Mouse (Mus musculus): ENCODE measurements around the gene Rab3ip. TPM values are rescaled to one million over a fixed set of nuclear protein-coding genes. Genes with fewer than 3 reads are reported as not detected.

Gene Rab3ip
- 5.7 and 6.6 TPM in 2 replicates for polyA plus RNA-seq (2012; rRNA removed)

DNA sequence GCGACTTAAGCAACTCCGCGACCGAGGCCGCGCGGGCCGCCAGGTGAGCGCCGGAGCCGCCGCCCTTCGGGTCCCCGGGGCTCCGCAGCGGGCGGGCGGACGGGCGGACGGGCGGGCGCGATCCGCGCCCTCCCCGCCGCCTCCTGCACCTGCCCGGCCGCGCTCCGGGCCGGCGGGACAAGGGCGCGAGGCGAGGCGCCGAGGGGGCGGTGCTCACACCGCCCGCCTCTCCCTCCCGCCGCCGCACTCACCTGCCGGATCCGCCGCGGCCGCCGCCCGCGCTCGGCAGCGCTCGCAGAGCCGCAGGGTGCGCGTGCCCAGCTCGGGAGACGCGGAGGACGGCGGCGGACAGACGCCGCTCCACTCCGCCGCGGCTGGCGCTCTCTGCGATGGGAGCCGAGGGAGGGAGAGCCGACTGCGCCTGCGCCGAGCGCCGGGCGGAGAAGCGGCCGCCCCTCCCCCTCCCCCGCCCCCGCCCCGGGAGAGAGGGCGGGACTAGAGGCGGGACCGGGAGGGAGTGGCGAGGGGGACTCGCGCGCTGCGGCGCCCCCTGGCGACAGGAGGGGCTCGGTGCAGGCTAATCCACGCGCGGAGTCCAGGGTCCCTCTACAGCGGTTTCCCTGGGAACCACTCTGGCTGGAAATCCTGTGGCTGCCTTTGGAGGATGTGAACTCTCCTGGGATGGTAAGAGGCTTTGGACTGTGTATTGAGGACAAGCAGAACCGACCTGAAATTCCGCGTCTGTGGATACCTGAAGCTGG is at the start of gene Rab3ip:
Gene Rab3ip (minus strand): TSS at position 761 of the 761 bp plus-strand sequence.

DNA sequence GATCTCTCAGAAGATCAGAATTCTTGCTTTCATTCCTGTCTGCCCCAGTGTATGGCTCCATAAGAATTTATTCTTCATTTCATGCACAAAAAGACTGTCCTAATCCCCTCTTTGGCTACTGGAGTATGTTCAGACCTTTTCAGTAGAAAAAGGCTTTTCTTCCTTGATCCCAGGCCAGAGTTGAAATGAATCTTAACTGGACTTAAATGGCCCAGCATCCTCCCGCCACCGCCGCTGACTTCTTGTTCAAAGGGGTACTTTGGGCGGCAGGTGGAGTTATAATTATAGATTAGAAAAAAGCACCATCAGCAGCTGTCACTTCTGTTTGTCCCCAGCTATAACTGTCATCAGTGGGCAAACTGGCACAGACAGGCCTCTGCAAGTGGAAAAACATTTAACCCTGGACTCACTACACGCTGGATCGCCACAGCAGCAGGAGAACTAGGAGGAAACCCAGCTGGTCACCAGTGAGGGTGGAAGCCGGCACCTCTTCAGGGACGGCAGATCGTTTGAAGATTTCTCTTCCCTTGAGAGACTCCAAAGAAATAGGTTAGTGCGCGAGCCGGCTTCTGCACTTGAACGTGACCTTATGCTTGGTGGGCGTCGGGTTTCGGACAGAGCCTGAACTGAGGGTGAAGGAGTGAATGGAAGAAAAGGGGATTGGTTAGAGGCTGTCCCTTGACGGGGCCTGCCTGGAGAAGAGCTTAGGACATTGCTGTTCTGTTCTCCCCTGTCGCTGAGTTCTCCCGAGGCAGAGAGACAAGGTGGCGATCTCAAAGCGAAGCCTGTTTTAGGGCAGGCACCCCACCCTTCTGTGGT is 35.9 kb upstream of the Rab3ip start, which contains the start of gene Best3:
Gene Best3 (plus strand): TSS at position 51 of the 819 bp plus-strand sequence.

DNA sequence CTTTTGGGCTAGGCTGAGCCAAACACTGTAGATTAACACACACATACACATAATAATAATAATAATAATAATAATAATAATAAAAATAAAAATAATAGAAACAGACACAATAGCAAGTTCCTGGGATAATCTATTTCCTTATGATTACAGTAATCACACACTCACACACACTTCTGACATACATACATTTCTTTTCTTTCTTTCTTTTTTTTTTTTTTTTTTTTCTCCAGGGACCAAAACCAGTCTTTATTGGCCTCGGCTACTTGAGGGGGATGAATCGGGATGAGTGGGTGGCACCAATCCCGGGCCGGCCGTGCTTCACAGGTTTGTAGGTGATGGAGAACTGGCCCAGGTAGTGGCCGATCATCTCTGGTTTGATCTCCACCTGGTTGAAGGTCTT is 21.9 kb upstream of the Rab3ip start, which contains the start of gene Gm10271:
Gene Gm10271 (minus strand): TSS at position 101 of the 400 bp plus-strand sequence.

DNA sequence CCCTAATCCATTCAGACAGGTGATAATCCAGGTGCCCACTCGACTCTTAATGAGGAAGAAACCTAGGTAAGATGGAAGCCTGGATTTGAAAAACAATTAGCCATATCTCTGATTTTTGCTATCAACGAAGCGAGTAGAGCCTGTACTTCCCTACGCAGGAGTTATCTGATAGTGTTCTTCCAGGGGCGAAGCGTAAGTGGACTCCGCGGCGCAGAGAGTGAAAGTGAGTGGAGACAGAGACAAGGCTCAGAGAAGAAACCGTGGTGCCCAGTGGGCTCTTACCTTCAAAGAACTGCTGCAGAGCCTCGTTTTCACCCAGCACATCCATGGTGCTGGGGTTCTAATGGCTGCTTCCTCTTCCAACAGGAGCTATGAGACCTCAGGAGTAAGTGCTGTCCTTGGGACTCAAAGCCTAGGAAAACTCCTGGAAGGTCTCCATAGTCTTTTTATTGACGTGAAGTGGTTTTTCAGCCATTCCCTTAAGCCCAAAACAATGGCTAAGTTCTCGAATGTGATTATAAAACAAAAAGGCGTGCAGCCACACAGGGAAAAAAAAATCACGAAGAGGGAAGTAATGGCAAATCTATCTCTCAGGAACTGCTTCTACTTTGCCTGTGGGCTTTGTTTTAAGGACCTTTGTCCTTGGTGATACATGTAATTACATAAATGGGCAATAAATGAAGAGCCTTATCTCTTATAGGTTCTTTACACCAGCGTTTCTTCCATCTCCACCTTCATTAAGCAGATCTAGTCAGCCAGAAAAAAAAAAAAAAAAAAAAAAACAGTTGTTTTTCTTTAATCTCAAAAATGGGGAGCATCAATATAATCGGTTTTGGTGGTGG is 54.0 kb downstream of the Rab3ip start, which contains the start of gene Myrfl:
Gene Myrfl (minus strand): TSS at position 584 of the 842 bp plus-strand sequence.

Other genes starting within 250 kb of the Rab3ip start
- 0.01 TPM in 1 of 2 replicates, not detected in the other for gene Myrfl, start 53.9 kb downstream of the Rab3ip start, polyA plus RNA-seq (2012; rRNA removed)
- not detected in 2 replicates for gene Gm10271, start 21.8 kb upstream of the Rab3ip start, polyA plus RNA-seq (2012; rRNA removed)
- gene Best3, start 35.5 kb upstream of the Rab3ip start, polyA plus RNA-seq (2012; rRNA removed): 0.06 TPM in 1 of 2 replicates, not detected in the other
- gene Lrrc10, start 94.6 kb upstream of the Rab3ip start, polyA plus RNA-seq (2012; rRNA removed): not detected in 2 replicates
- 134 and 153 TPM in 2 replicates for gene Cct2, start 113.0 kb upstream of the Rab3ip start, polyA plus RNA-seq (2012; rRNA removed)
- 9.0 and 9.6 TPM in 2 replicates for gene Frs2, start 197.8 kb upstream of the Rab3ip start, polyA plus RNA-seq (2012; rRNA removed)